Mouse (Mus musculus) cerebellum, adult 9-11 months (tissue): ENCODE measurements around the gene Rapgefl1.

ENCODE experiments used
- DNase-seq: peaks from one replicate; pipeline ENCODE4 v3.0.0; 2022

Rapgefl1 gene

GRCm38 (mm10) chr11:98863028-98863750 lies 26.6 kb downstream of the Rapgefl1 start, which contains the start of gene Wipf2:
TSS of gene Wipf2 (plus strand) at chr11:98863638.
- peak; percentile 96 for DNase-seq

GRCm38 (mm10) chr11:98863751-98864429 lies 27.3 kb downstream of the Rapgefl1 start:
- no peak for DNase-seq

GRCm38 (mm10) chr11:98867293-98867692 lies 30.7 kb downstream of the Rapgefl1 start:
- peak; percentile 64 for DNase-seq

GRCm38 (mm10) chr11:98869906-98870305 lies 33.3 kb downstream of the Rapgefl1 start:
- DNase-seq: no peak

- DNase-seq: no peak
Observed at GRCm38 (mm10) chr11:98870791-98871190, 34.2 kb downstream of the Rapgefl1 start.

GRCm38 (mm10) chr11:98871416-98871815 lies 34.8 kb downstream of the Rapgefl1 start:
- no peak for DNase-seq

GRCm38 (mm10) chr11:98872040-98872439 lies 35.5 kb downstream of the Rapgefl1 start:
- peak; percentile 73 for DNase-seq

- peak; percentile 51 for DNase-seq
Observed at GRCm38 (mm10) chr11:98873900-98874299, 37.3 kb downstream of the Rapgefl1 start.

- no peak for DNase-seq
Observed at GRCm38 (mm10) chr11:98877001-98877400, 40.4 kb downstream of the Rapgefl1 start.

- DNase-seq: no peak
Observed at GRCm38 (mm10) chr11:98887703-98888102, 51.1 kb downstream of the Rapgefl1 start.

- no peak for DNase-seq
Observed at GRCm38 (mm10) chr11:98889077-98889476, 52.5 kb downstream of the Rapgefl1 start.

GRCm38 (mm10) chr11:98889977-98890376 lies 53.4 kb downstream of the Rapgefl1 start:
- DNase-seq: no peak

- DNase-seq: no peak
Observed at GRCm38 (mm10) chr11:98892426-98892825, 55.8 kb downstream of the Rapgefl1 start.

GRCm38 (mm10) chr11:98900529-98901125 lies 64.0 kb downstream of the Rapgefl1 start:
- DNase-seq: no peak

GRCm38 (mm10) chr11:98902621-98903245 lies 66.1 kb downstream of the Rapgefl1 start:
- DNase-seq: no peak
